Mouse (Mus musculus): ENCODE measurements around the gene Cers2. TPM values are rescaled to one million over a fixed set of nuclear protein-coding genes. Genes with fewer than 3 reads are reported as not detected.

Cers2 gene
- polyA plus RNA-seq (2014; fragmentation: Illumina TruSeq; extraction: RNeasy Lipid Tissue Mini Kit (QIAGEN cat#74804); ENCODE audit: low read depth, low replicate concordance) = 147 TPM

DNA sequence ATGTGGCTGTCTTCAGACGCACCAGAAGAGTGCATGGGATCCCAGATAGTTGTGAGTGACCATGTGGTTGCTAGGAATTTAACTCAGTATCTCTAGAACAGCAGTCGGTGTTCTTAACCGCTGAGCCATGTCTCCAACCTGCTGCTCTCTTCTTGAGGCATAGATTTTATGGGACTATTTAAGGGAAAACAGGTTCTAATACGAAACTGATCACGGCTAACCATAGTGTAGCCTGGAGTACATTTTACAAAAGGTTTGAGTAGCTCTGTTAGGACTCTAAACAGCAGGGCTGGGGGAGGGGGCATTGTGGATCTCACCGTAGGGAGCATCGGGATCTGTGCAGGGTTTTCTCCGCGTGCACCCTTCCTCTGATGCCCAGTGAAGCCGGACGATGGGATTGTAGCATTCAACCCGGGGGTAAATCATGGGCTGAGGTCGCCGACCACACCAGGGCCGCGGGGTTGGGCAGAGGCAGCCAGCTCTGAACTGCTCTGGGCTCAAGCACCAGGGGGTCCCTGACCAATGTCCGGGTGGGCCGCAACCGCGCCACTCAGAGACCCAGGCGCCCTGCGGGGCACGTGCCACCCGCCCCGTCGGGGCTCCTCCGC lies at the start of gene Cers2:
Gene Cers2, plus strand, starts transcription at position 306 of the 608 bp plus-strand sequence.

DNA sequence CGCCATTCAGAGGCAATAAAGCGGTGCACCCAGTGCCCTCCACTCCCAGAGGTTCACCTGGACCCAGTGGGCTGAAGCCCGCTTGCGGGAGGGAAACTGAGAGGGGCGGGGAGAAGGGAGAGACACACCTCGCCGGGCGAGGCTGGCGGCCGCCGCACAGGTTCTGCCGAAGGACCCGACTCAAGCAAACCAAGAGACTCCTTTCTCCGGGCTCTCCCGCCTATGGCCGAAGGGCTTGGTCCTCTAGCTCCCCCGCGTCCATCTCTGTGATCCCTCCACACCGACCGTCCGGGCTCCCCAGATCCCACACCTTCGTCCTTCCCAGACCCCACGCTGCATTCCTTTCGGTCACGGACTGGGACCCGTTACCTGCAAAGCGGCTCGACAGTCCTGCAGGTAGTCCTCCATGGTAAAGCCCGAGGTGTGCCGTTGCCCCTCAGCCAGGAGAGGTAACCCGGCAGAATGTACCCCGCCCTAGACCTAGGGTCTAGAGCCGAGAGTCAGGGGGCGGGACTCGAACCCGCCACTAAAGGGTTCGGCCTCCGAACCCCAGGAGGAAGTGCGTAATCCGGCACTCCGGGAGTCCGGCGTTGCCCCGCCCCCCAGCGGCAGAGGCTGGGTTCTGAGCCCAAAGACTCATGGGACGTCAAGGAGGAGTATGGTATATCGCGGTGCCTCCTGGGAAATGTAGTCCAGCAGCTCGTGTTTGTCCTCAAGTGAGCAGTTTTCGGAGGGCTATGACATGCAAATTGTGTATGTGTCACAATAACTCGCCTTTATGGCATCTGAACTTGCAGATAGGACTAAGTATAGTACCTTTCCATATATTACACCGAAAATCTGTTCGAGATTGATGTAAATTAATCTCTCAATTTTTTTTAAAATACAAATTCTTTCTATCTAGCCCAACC lies 33.1 kb upstream of the Cers2 start, which contains the start of the genes Mindy1 and Prune1:
Gene Mindy1, plus strand, starts transcription at position 130 of the 911 bp plus-strand sequence.
Gene Prune1, minus strand, starts transcription at position 861 of the 911 bp plus-strand sequence.

DNA sequence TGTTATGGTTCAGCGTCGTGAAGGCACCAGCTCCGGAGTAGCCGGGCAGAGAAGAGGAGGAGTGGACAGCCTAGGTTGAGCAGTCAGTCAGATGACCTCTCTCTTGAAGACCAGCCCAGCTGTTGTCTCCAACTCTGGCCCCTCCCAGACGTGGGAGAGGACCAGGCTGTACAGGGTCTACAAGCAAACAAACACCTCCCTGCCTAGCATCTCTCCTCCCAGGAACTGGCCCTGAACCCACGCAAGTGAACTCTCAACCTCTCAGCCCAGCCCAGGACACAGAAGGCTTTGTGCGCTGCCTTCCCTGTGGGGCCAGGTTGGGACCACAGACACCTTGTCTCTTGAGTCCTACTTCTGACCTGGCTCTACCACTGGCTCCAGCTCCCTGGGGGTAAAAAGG lies 7.5 kb upstream of the Cers2 start, which contains the start of gene Anxa9:
Gene Anxa9, minus strand, starts transcription at position 77 of the 400 bp plus-strand sequence.

DNA sequence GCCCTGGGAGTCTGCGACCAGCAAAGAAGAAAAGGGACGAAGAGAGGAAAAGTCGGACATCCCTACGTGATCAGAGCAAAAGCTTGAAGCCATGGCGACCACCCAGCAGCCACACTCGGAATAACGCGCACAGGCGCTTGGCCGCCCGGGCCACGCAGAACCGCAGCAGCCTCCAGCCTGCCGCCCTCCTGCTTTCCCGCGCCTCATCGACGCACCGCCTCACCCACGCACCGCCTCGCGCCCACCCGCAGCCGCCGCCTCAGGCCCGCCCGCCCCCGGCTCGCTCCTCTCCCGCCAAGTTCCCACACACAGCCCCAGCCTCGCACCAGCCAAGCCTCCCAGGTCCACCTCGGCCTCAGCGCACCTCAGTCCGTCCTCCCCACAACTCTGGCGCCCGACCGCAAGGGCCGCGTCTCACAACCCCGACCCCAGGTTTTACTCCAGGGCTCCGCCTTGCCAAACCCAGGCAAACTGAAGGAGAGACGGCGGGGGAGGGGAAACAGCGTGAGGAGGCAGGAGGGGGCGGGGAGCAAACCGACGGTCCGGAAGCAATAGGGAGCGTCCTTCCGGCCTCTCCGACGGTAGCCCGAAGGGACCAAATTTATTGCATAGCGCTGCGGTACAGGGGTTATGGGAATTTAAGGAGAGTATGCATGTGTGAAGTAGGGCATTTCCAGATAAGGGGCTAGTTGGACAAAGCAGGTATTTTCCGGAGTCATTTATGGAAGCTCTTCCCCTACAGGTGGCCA lies 42.3 kb downstream of the Cers2 start, which contains the start of gene Setdb1:
Gene Setdb1, minus strand, starts transcription at position 502 of the 749 bp plus-strand sequence.

Other genes starting within 250 kb of the Cers2 start
- 19.1 TPM for gene Pip5k1a, start 207.9 kb upstream of the Cers2 start, polyA plus RNA-seq (2014; fragmentation: Illumina TruSeq; extraction: RNeasy Lipid Tissue Mini Kit (QIAGEN cat#74804); ENCODE audit: low read depth, low replicate concordance)
- gene Vps72, start 203.8 kb upstream of the Cers2 start, polyA plus RNA-seq (2014; fragmentation: Illumina TruSeq; extraction: RNeasy Lipid Tissue Mini Kit (QIAGEN cat#74804); ENCODE audit: low read depth, low replicate concordance) = 45.3 TPM
- 0.31 TPM for gene Tmod4, start 190.3 kb upstream of the Cers2 start, polyA plus RNA-seq (2014; fragmentation: Illumina TruSeq; extraction: RNeasy Lipid Tissue Mini Kit (QIAGEN cat#74804); ENCODE audit: low read depth, low replicate concordance)
- 34.3 TPM for gene Scnm1, start 180.8 kb upstream of the Cers2 start, polyA plus RNA-seq (2014; fragmentation: Illumina TruSeq; extraction: RNeasy Lipid Tissue Mini Kit (QIAGEN cat#74804); ENCODE audit: low read depth, low replicate concordance)
- gene Lysmd1, start 180.7 kb upstream of the Cers2 start, polyA plus RNA-seq (2014; fragmentation: Illumina TruSeq; extraction: RNeasy Lipid Tissue Mini Kit (QIAGEN cat#74804); ENCODE audit: low read depth, low replicate concordance) = 11.0 TPM
- 9.1 TPM for gene Tnfaip8l2, start 172.4 kb upstream of the Cers2 start, polyA plus RNA-seq (2014; fragmentation: Illumina TruSeq; extraction: RNeasy Lipid Tissue Mini Kit (QIAGEN cat#74804); ENCODE audit: low read depth, low replicate concordance)
- 4.2 TPM for gene Sema6c, start 154.3 kb upstream of the Cers2 start, polyA plus RNA-seq (2014; fragmentation: Illumina TruSeq; extraction: RNeasy Lipid Tissue Mini Kit (QIAGEN cat#74804); ENCODE audit: low read depth, low replicate concordance)
- gene Gabpb2, start 96.9 kb upstream of the Cers2 start, polyA plus RNA-seq (2014; fragmentation: Illumina TruSeq; extraction: RNeasy Lipid Tissue Mini Kit (QIAGEN cat#74804); ENCODE audit: low read depth, low replicate concordance) = 18.6 TPM
- 69.2 TPM for gene Cdc42se1, start 86.1 kb upstream of the Cers2 start, polyA plus RNA-seq (2014; fragmentation: Illumina TruSeq; extraction: RNeasy Lipid Tissue Mini Kit (QIAGEN cat#74804); ENCODE audit: low read depth, low replicate concordance)
- 22.7 TPM for gene Mllt11, start 82.6 kb upstream of the Cers2 start, polyA plus RNA-seq (2014; fragmentation: Illumina TruSeq; extraction: RNeasy Lipid Tissue Mini Kit (QIAGEN cat#74804); ENCODE audit: low read depth, low replicate concordance)
- gene Gm128, start 73.2 kb upstream of the Cers2 start, polyA plus RNA-seq (2014; fragmentation: Illumina TruSeq; extraction: RNeasy Lipid Tissue Mini Kit (QIAGEN cat#74804); ENCODE audit: low read depth, low replicate concordance) = 5.9 TPM
- 3.7 TPM for gene Bnipl, start 63.6 kb upstream of the Cers2 start, polyA plus RNA-seq (2014; fragmentation: Illumina TruSeq; extraction: RNeasy Lipid Tissue Mini Kit (QIAGEN cat#74804); ENCODE audit: low read depth, low replicate concordance)
- 62.4 TPM for gene Mindy1, start 33.4 kb upstream of the Cers2 start, polyA plus RNA-seq (2014; fragmentation: Illumina TruSeq; extraction: RNeasy Lipid Tissue Mini Kit (QIAGEN cat#74804); ENCODE audit: low read depth, low replicate concordance)
- 19.0 TPM for gene Prune1, start 32.7 kb upstream of the Cers2 start, polyA plus RNA-seq (2014; fragmentation: Illumina TruSeq; extraction: RNeasy Lipid Tissue Mini Kit (QIAGEN cat#74804); ENCODE audit: low read depth, low replicate concordance)
- 18.4 TPM for gene Anxa9, start 7.6 kb upstream of the Cers2 start, polyA plus RNA-seq (2014; fragmentation: Illumina TruSeq; extraction: RNeasy Lipid Tissue Mini Kit (QIAGEN cat#74804); ENCODE audit: low read depth, low replicate concordance)
- gene Setdb1, start 42.4 kb downstream of the Cers2 start, polyA plus RNA-seq (2014; fragmentation: Illumina TruSeq; extraction: RNeasy Lipid Tissue Mini Kit (QIAGEN cat#74804); ENCODE audit: low read depth, low replicate concordance) = 22.0 TPM
- 2.8 TPM for gene 4930558C23Rik, start 88.0 kb downstream of the Cers2 start, polyA plus RNA-seq (2014; fragmentation: Illumina TruSeq; extraction: RNeasy Lipid Tissue Mini Kit (QIAGEN cat#74804); ENCODE audit: low read depth, low replicate concordance)
- 32.5 TPM for gene Arnt, start 119.6 kb downstream of the Cers2 start, polyA plus RNA-seq (2014; fragmentation: Illumina TruSeq; extraction: RNeasy Lipid Tissue Mini Kit (QIAGEN cat#74804); ENCODE audit: low read depth, low replicate concordance)
- 25.0 TPM for gene Ctsk, start 184.5 kb downstream of the Cers2 start, polyA plus RNA-seq (2014; fragmentation: Illumina TruSeq; extraction: RNeasy Lipid Tissue Mini Kit (QIAGEN cat#74804); ENCODE audit: low read depth, low replicate concordance)
- 92.8 TPM for gene Ctss, start 212.0 kb downstream of the Cers2 start, polyA plus RNA-seq (2014; fragmentation: Illumina TruSeq; extraction: RNeasy Lipid Tissue Mini Kit (QIAGEN cat#74804); ENCODE audit: low read depth, low replicate concordance)
- gene Hormad1, start 244.9 kb downstream of the Cers2 start, polyA plus RNA-seq (2014; fragmentation: Illumina TruSeq; extraction: RNeasy Lipid Tissue Mini Kit (QIAGEN cat#74804); ENCODE audit: low read depth, low replicate concordance) = 2.4 TPM